Mouse (Mus musculus) heart, embryonic 13.5 days (tissue): ENCODE measurements at regions not wholly inside any gene's neighbourhood (a gene's known extent, or its start where the extent isn't known, plus 50 kb on each side); places are given as distances from the start of the nearest gene placed in this dataset.
A peak's percentile ranks its signal among the peaks of the same experiment; 100 is the strongest.

Experiments used
- ATAC-seq: fragments of 200-750 bp; cut with Nextera tagmentation; 2 replicates; pipeline ENCODE4 v1.8.0; 2017; ENCODE audit warnings: moderate TSS enrichment; ENCODE audit not compliant: insufficient number of reproducible peaks, low FRiP score, low TSS enrichment; ENCODE audit errors: extremely low read depth
- H3K27ac ChIP-seq: fragments of 300-500 bp; sonication (generic); replicated peaks from 2 replicates; pipeline ENCODE4 v1.5.1; 2015; ENCODE audit warnings: moderate library complexity, mild to moderate bottlenecking, inconsistent platforms
- H3K27me3 ChIP-seq: fragments of 300-500 bp; sonication (generic); replicated peaks from 2 replicates; pipeline ENCODE4 v1.6.1; 2015; ENCODE audit warnings: mild to moderate bottlenecking, inconsistent platforms
- H3K36me3 ChIP-seq: fragments of 300-500 bp; sonication (generic); 2 replicates; pipeline ENCODE4 v1.6.1; 2015; ENCODE audit warnings: mild to moderate bottlenecking, inconsistent platforms
- H3K4me1 ChIP-seq: fragments of 300-500 bp; sonication (generic); 2 replicates; pipeline ENCODE4 v1.6.1; 2015; ENCODE audit warnings: inconsistent platforms
- H3K4me2 ChIP-seq: fragments of 300-500 bp; sonication (generic); 2 replicates; pipeline ENCODE4 v1.6.1; 2015; ENCODE audit warnings: inconsistent platforms, mild to moderate bottlenecking, moderate library complexity
- H3K4me3 ChIP-seq: fragments of 300-500 bp; sonication (generic); 2 replicates; pipeline ENCODE4 v1.5.1; 2015; ENCODE audit warnings: moderate library complexity, mild to moderate bottlenecking, inconsistent platforms
- H3K9ac ChIP-seq: fragments of 300-500 bp; sonication (generic); 2 replicates; pipeline ENCODE4 v1.6.1; 2015; ENCODE audit warnings: inconsistent platforms, mild to moderate bottlenecking, moderate library complexity
- H3K9me3 ChIP-seq: fragments of 300-500 bp; sonication (generic); 2 replicates; pipeline ENCODE4 v1.6.1; 2016; ENCODE audit warnings: inconsistent platforms
- WGBS: fragments of 180-500 bp; shearing (Covaris S2); methylation state at CpG from one replicate; pipeline ENCODE4 v1.1.7; 2015; ENCODE audit warnings: mixed read lengths; 5-methylcytosine and 5-hydroxymethylcytosine counted together

DNA sequence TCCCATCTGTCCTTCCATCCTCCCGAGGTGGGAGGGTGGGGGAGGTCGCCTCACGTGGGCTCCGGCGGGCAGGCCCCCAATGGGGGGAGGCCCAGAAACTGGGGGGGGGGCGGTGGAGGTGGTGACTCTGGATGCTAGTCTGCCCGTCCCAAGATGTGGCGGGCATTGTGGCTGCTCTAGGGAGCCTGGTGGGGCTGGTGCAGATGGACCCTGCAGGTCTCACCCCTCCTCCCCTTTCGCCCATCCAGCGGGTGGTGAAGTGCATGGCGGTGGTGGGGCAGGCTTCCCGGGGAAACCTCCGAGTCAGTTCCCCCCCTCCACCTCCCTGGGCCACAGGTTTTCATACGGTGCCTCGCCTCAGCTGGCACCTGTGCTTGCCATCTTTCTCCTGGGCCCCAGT lies 88.6 kb downstream of the Inhba start:
- WGBS = 62% methylated on average over 13 of the region's 15 CpGs
- no peak overlapping the region for H3K4me2 ChIP-seq
- no peak for ATAC-seq
- H3K4me3 ChIP-seq = no peak overlapping the region
- no peak overlapping the region for H3K27ac ChIP-seq
- H3K36me3 ChIP-seq = no peaks in the 10 kb centered on the region
- H3K27me3 ChIP-seq = no peaks in the 10 kb centered on the region
- H3K4me1 ChIP-seq = no peaks in the 10 kb centered on the region
- peaks cover 35% of the 10 kb centered on the region for H3K9me3 ChIP-seq
- H3K9ac ChIP-seq = no peak overlapping the region

GRCm38 (mm10) chr13:16114837-16115236 lies 103.2 kb downstream of the Inhba start:
- Histone ChIP-seq H3K27me3 (no peaks in the 10 kb centered on the region), H3K4me2 (no peak overlapping the region), H3K36me3 (no peaks in the 10 kb centered on the region), H3K4me1 (no peaks in the 10 kb centered on the region), H3K4me3 (no peak overlapping the region), H3K27ac (no peak overlapping the region), H3K9ac (no peak overlapping the region), H3K9me3 (no peaks in the 10 kb centered on the region)
- 44% methylated on average over 2 of the region's 2 CpGs for WGBS
- ATAC-seq = no peak

- Histone ChIP-seq H3K9me3 (no peaks in the 10 kb centered on the region), H3K9ac (no peak overlapping the region), H3K4me1 (no peaks in the 10 kb centered on the region), H3K27ac (no peak overlapping the region), H3K4me3 (no peak overlapping the region), H3K27me3 (no peaks in the 10 kb centered on the region), H3K36me3 (no peaks in the 10 kb centered on the region), H3K4me2 (no peak overlapping the region)
- ATAC-seq = no peak
Measured at GRCm38 (mm10) chr13:16146686-16147085, 135.0 kb downstream of the Inhba start.

DNA sequence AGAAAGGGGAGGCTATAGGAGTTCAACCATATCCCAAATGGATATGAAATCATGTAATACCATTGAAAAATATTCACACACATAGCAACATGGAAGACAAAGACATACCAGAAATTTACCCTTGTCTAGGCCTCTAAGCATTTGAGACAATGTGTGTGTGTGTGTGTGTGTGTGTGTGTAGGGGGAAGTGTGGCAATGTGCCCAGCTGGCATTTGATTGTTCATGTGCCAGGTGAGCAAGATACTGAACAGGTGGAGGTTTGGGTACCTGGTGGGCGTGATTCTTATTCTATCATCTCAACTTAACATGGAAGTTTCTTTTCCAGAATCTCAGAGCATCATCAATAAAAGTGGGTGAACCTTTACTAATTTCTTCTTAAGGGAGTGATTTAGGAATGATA lies 143.3 kb downstream of the Inhba start:
- ATAC-seq = no peak
- Histone ChIP-seq H3K4me3 (no peak overlapping the region), H3K9ac (no peak overlapping the region), H3K9me3 (no peaks in the 10 kb centered on the region), H3K4me1 (no peaks in the 10 kb centered on the region), H3K27me3 (no peaks in the 10 kb centered on the region), H3K36me3 (no peaks in the 10 kb centered on the region), H3K4me2 (no peak overlapping the region), H3K27ac (no peak overlapping the region)
- WGBS = 70% methylated on average over 1 of the region's 1 CpGs

GRCm38 (mm10) chr13:16165204-16165894 lies 153.7 kb downstream of the Inhba start:
- H3K4me3 ChIP-seq = no peak overlapping the region
- WGBS = 58% methylated on average over 5 of the region's 5 CpGs
- no peaks in the 10 kb centered on the region for H3K36me3 ChIP-seq
- H3K27ac ChIP-seq = no peak overlapping the region
- H3K27me3 ChIP-seq = no peaks in the 10 kb centered on the region
- no peak overlapping the region for H3K9ac ChIP-seq
- no peak for ATAC-seq
- no peak overlapping the region for H3K4me2 ChIP-seq
- no peaks in the 10 kb centered on the region for H3K9me3 ChIP-seq
- no peaks in the 10 kb centered on the region for H3K4me1 ChIP-seq

DNA sequence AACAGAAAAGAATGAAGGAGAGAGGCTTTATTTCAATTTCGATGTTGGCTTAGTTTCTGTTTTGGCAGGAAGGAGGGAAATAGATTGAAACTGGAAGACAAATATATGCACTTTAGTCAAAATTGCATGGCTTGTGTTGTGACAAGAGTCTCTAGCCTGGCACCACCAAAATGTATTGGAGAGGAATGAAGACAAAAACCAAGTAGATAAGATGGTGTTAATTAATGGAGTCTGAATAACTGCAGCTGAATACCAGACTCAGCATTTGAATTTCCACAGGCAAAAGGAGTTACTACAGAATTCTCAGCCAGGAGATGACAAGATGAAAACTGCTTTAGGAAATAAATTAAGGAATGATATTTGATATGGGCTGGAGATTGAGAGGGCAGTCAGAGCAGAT lies 185.0 kb downstream of the Inhba start:
- Histone ChIP-seq H3K27me3 (no peaks in the 10 kb centered on the region), H3K9me3 (no peaks in the 10 kb centered on the region), H3K4me1 (no peaks in the 10 kb centered on the region), H3K27ac (no peak overlapping the region), H3K9ac (no peak overlapping the region), H3K36me3 (no peaks in the 10 kb centered on the region), H3K4me3 (no peak overlapping the region), H3K4me2 (no peak overlapping the region)
- WGBS = 75% methylated on average over 1 of the region's 1 CpGs
- ATAC-seq = no peak

DNA sequence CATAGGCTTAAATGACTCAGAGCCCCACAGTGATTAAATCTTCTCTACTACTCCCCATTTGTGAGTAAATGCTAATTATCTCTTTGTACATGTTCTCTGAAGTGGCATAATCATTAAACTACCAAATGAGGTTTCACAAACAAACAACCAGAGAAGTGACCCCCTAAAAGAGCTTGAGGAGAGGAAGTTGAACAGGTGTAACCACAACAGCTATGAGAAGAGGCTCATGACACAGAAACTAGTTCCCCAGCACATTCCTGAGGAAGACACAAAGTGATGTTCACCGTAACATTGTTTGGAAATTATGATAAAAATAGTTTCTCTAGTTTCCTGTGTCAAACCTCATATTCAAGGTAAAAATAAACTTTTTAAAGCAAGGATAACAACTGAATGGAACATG lies 188.4 kb downstream of the Inhba start:
- Histone ChIP-seq H3K9ac (no peak overlapping the region), H3K4me2 (no peak overlapping the region), H3K36me3 (no peaks in the 10 kb centered on the region), H3K4me3 (no peak overlapping the region), H3K9me3 (no peaks in the 10 kb centered on the region), H3K27me3 (no peaks in the 10 kb centered on the region), H3K4me1 (no peaks in the 10 kb centered on the region), H3K27ac (no peak overlapping the region)
- ATAC-seq = no peak
- WGBS = 76% methylated on average over 1 of the region's 1 CpGs

DNA sequence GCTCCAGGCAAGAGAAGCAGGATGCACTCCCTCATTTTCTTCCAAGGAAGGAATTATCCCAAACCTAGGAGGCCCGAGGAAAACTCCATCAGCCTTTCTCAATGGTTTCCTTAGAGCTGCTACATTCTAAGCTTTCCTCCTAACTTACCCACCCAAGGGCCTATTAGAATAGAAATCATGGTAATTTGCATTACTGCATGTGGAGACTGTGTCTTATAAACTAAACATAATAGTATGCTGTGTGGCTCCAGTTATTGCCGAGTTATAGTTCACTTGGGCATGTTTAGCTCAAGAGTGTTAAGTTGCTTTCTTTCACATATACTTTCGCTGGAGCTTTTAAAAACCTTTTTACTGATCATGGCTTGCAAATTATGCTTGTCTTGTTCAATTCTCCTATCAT lies 191.5 kb downstream of the Inhba start:
- H3K4me2 ChIP-seq = no peak overlapping the region

GRCm38 (mm10) chr13:16204097-16204496 lies 192.4 kb downstream of the Inhba start:
- Histone ChIP-seq H3K27me3 (no peaks in the 10 kb centered on the region), H3K9me3 (no peaks in the 10 kb centered on the region), H3K27ac (no peak overlapping the region), H3K4me1 (peaks cover 5% of the 10 kb centered on the region; the same call in 1 of the 2 replicates), H3K4me3 (no peak overlapping the region), H3K36me3 (no peaks in the 10 kb centered on the region), H3K4me2 (no peak overlapping the region), H3K9ac (no peak overlapping the region)
- no peak for ATAC-seq
- 75% methylated on average over 5 of the region's 5 CpGs for WGBS

More for the DNA sequence above, 191.5 kb downstream of the Inhba start:
- no peaks in the 10 kb centered on the region for H3K9me3 ChIP-seq
- no peaks in the 10 kb centered on the region for H3K27me3 ChIP-seq
- H3K4me1 ChIP-seq = no peaks in the 10 kb centered on the region
- H3K27ac ChIP-seq = no peak overlapping the region
- H3K9ac ChIP-seq = no peak overlapping the region
- H3K4me3 ChIP-seq = no peak overlapping the region
- H3K36me3 ChIP-seq = no peaks in the 10 kb centered on the region
- ATAC-seq = no peak
- WGBS = 77% methylated on average over 3 of the region's 3 CpGs

DNA sequence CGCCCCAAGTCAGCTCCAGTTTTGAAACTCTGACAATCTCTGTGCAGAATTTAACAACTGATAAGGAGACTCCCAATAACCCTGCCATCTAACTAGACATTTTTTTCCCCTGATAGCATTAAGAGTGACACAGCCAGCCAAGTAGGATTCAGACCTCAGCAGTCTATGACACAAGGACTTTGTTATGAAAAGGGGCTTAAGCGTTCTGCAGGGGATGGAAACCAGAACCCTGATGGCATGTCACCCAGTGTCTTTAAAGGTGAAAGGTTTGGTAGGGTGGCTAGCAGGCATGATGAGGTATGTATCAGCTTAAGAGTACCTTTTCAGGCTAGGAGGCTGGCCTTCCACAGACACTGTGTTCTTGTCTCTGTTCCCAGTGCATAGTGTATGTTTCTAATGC lies 199.8 kb downstream of the Inhba start:
- Histone ChIP-seq H3K27me3 (no peaks in the 10 kb centered on the region), H3K4me3 (no peak overlapping the region), H3K9ac (no peak overlapping the region), H3K4me1 (peaks cover 20% of the 10 kb centered on the region), H3K4me2 (no peak overlapping the region), H3K36me3 (no peaks in the 10 kb centered on the region), H3K9me3 (no peaks in the 10 kb centered on the region), H3K27ac (peak overlapping the region; percentile 56)
- WGBS = 25% methylated on average over 2 of the region's 2 CpGs
- no peak; the same call in 1 of the 2 replicates for ATAC-seq

DNA sequence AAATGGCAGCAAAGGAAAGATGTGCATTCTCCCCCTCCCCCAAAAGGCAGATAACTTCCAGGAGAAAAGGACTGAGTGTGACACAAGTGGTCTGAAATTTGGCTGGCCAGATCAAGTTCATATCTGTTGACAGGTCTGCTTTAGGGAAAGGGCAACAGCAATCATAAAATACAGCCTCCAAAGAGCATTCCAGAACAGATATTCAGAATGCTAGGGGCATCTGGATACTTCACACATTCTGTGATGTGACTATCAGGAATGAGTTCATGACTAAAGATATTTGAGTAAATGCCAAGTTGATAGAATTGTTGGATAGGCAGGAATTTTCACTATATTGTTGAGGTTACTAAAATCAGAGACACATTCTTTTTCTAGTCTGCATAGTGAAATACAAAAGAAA lies 208.2 kb downstream of the Inhba start:
- Histone ChIP-seq H3K27ac (peak overlapping the region; percentile 53; the same call in 1 of the 2 replicates), H3K4me1 (peaks cover 13% of the 10 kb centered on the region), H3K9me3 (no peaks in the 10 kb centered on the region), H3K36me3 (no peaks in the 10 kb centered on the region), H3K4me2 (no peak overlapping the region), H3K9ac (no peak overlapping the region), H3K4me3 (no peak overlapping the region), H3K27me3 (no peaks in the 10 kb centered on the region)
- no peak; the same call in 1 of the 2 replicates for ATAC-seq

GRCm38 (mm10) chr13:16222942-16223600 lies 211.4 kb downstream of the Inhba start:
- no peak for ATAC-seq

More at GRCm38 (mm10) chr13:16222942-16223600, 211.4 kb downstream of the Inhba start:
- H3K36me3 ChIP-seq = no peaks in the 10 kb centered on the region
- no peak overlapping the region for H3K27ac ChIP-seq
- no peak overlapping the region for H3K4me3 ChIP-seq
- H3K4me1 ChIP-seq = peaks cover 13% of the 10 kb centered on the region
- no peak overlapping the region for H3K4me2 ChIP-seq
- 65% methylated on average over 5 of the region's 5 CpGs for WGBS
- H3K9ac ChIP-seq = no peak overlapping the region
- H3K9me3 ChIP-seq = no peaks in the 10 kb centered on the region
- no peaks in the 10 kb centered on the region for H3K27me3 ChIP-seq
